Comparison of ENCODE assay signal across 14 mouse cellular contexts in the genomic region with DNA sequence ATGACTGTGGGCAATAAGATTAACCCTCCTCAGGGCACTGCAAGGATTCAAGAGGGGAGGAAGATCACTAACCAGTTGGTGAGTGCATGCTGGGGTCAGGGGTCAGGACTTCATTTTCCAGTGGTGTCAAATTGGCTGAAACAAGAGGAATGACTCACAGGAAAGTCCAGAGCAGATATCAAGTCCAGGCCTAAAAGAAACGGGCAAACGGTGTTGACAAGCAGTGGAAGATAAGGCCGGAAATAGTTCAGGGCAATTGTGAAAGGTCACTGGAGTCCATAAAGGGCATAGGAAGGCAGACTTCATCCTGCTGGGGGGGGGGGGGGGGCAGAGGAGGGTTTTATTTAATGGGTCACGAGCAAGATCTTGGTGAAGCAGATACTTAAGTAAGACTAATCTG.
DNase-seq lines count a peak whose midpoint lies in the region; ATAC-seq lines count a peak whose summit lies in the region.
"Had no signal": no experiment of that assay in that cellular context is flagged by ENCODE, and none has a peak within 500 bp of the region (broad histone marks: within the 10 kb centered on the region; RNA-seq: fewer than 3 reads in every experiment).

No protein-coding gene starts in this region.

- peak; percentile 6 for DNase-seq in adrenal gland, postnatal 10 days
- DNase-seq in adrenal gland, adult 18-20 months (ENCODE audit: low spot score in 2 of 2) = no peak
- peak; percentile 44 for DNase-seq in adrenal gland, postnatal 14 days
- DNase-seq in spleen, postnatal 10 days (ENCODE audit: low spot score in 2 of 2) = no peak
- DNase-seq in left cerebral cortex, adult 18-20 months (ENCODE audit: low spot score in 2 of 2) = no peak
- DNase-seq: forebrain, postnatal 0 days; lung, adult 18-20 months; right cerebral cortex, postnatal 25 days had no signal

- no peaks in the 10 kb centered on the region for H3K9me3 ChIP-seq in heart, embryonic 12.5 days (replicated peaks)
- no peaks in the 10 kb centered on the region for H3K9me3 ChIP-seq in kidney, embryonic 15.5 days (replicated peaks)
- no peaks in the 10 kb centered on the region for H3K9me3 ChIP-seq in forebrain, embryonic 16.5 days (ENCODE audit: control insufficient read depth, low read length)
- H3K9me3 ChIP-seq: G1E had no signal

- WGBS in heart, embryonic 12.5 days = 0% methylated on average over 4 of the region's 4 CpGs
- 4% methylated on average over 4 of the region's 4 CpGs for WGBS in kidney, embryonic 15.5 days
- 68% methylated on average over 4 of the region's 4 CpGs for WGBS in forebrain, embryonic 16.5 days

- H3K4me2 ChIP-seq in heart, embryonic 12.5 days = peak overlapping the region; percentile 41
- H3K4me2 ChIP-seq in kidney, embryonic 15.5 days = no peak overlapping the region
- no peak overlapping the region for H3K4me2 ChIP-seq in forebrain, embryonic 16.5 days (ENCODE audit: low read length)

- no peaks in the 10 kb centered on the region for H3K27me3 ChIP-seq in heart, embryonic 12.5 days (replicated peaks)
- no peaks in the 10 kb centered on the region for H3K27me3 ChIP-seq in kidney, embryonic 15.5 days
- H3K27me3 ChIP-seq in forebrain, embryonic 16.5 days (replicated peaks; ENCODE audit: control insufficient read depth, insufficient read depth, low read length) = no peaks in the 10 kb centered on the region
- H3K27me3 ChIP-seq: megakaryocyte, embryonic 14.5 days had no signal

- H3K4me3 ChIP-seq in heart, embryonic 12.5 days = no peak overlapping the region
- H3K4me3 ChIP-seq in kidney, embryonic 15.5 days (replicated peaks) = no peak overlapping the region
- H3K4me3 ChIP-seq in forebrain, embryonic 16.5 days (replicated peaks; ENCODE audit: low read length) = no peak overlapping the region
- H3K4me3 ChIP-seq: megakaryocyte, embryonic 14.5 days had no signal

- peak; percentile 87 for ATAC-seq in heart, embryonic 12.5 days (ENCODE audit: insufficient number of reproducible peaks, low FRiP score)
- ATAC-seq in kidney, embryonic 15.5 days (replicated peaks; ENCODE audit: low FRiP score) = peak; percentile 19; the same call in 1 of the 2 replicates
- ATAC-seq in forebrain, embryonic 16.5 days = no peak
- ATAC-seq: activated CD4-positive, CD25-positive, alpha-beta regulatory T cell, adult 4 months; forebrain, postnatal 0 days had no signal

- no peak overlapping the region for H3K9ac ChIP-seq in heart, embryonic 12.5 days
- no peak overlapping the region for H3K9ac ChIP-seq in kidney, embryonic 15.5 days
- no peak overlapping the region for H3K9ac ChIP-seq in forebrain, embryonic 16.5 days (replicated peaks; ENCODE audit: low read depth, low read length)
- H3K9ac ChIP-seq: forebrain, postnatal 0 days had no signal

- H3K4me1 ChIP-seq in heart, embryonic 12.5 days (replicated peaks) = peaks cover 28% of the 10 kb centered on the region
- peaks cover 19% of the 10 kb centered on the region for H3K4me1 ChIP-seq in kidney, embryonic 15.5 days
- H3K4me1 ChIP-seq in forebrain, embryonic 16.5 days (replicated peaks; ENCODE audit: control insufficient read depth, insufficient read depth, low read length) = peaks cover 10% of the 10 kb centered on the region
- H3K4me1 ChIP-seq: megakaryocyte, embryonic 14.5 days had no signal

- H3K36me3 ChIP-seq in heart, embryonic 12.5 days = no peaks in the 10 kb centered on the region
- H3K36me3 ChIP-seq in kidney, embryonic 15.5 days = no peaks in the 10 kb centered on the region
- no peaks in the 10 kb centered on the region for H3K36me3 ChIP-seq in forebrain, embryonic 16.5 days (ENCODE audit: control insufficient read depth, insufficient read depth)
- H3K36me3 ChIP-seq: G1E had no signal

- peak overlapping the region; percentile 90 for H3K27ac ChIP-seq in heart, embryonic 12.5 days (ENCODE audit: poor library complexity, severe bottlenecking)
- H3K27ac ChIP-seq in kidney, embryonic 15.5 days = peak overlapping the region; percentile 4; the same call in 1 of the 2 replicates
- no peak overlapping the region for H3K27ac ChIP-seq in forebrain, embryonic 16.5 days (ENCODE audit: low read length)

Comparison
In these comparisons a context has a peak if more than half of its experiments do, and no peak if none do; other contexts are left out.
1. DNase-seq: peak in adrenal gland, postnatal 10 days (single experiment) and adrenal gland, postnatal 14 days (single experiment); none in adrenal gland, adult 18-20 months (0 of 2), spleen, postnatal 10 days (0 of 2) and left cerebral cortex, adult 18-20 months (0 of 2).